Mouse (Mus musculus) T-helper 17 cell (primary cell): ENCODE measurements at regions not wholly inside any gene's neighbourhood (a gene's known extent, or its start where the extent isn't known, plus 50 kb on each side); places are given as distances from the start of the nearest gene placed in this dataset.
"Not testable (repeated sequence)": the region's sequence is repeated elsewhere in the genome, so short reads cannot be mapped to it uniquely, and the experiment has no call there.

ENCODE experiments used
- in situ Hi-C, 2 experiments: fragments of 300-600 bp; cut with MboI, MseI; formaldehyde crosslinking; loops; 1 replicate in 1 of 2; 2 replicates in 1 of 2; pipeline ENCODE4 v1.15.1; 2025; ENCODE audit warnings: high pct_unique_total_duplicates in 2 of 2

DNA sequence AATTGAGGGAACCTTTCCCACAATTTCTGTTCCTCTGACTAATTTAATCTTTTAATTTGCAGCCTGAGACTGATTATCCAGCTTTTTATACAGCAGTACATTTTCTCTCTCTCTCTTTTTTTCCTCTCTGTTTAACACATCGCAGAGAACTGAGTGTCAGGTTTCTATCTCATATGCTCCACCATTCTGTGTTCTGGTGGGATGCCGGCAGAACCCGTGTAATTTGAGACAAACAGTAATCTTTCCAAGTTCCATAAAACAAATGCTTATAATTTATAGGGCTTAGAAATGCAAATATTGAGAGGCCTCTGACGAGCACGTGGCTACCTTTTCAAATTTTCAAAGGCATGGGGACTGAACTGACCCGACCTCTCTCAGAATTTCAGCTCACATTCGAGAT lies 59.1 kb downstream of the Zbtb18 start:
- in situ Hi-C loops, result no loop called here

- in situ Hi-C loops, result no loop called here
Measured at GRCm38 (mm10) chr1:177503946-177504345, 61.8 kb downstream of the Zbtb18 start.

DNA sequence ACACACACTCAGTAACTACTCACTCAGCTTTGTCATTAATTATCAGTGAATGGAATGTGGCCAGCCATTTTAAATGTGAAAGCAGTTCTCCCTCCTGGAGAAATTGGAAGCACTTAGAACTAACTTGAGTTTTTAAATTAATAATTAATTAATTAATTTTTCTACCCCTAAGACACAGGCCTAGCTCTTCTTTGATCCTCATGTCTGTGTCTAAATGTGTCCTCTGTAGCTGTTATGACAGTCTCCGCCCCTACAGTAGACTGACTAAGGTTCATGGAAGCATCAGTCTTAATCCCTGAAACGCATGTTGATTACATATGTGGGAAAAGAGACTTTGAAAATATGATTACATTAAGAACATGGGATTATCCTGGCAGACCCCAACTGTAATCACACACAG lies 62.6 kb downstream of the Zbtb18 start:
- in situ Hi-C loops, result no loop called here

DNA sequence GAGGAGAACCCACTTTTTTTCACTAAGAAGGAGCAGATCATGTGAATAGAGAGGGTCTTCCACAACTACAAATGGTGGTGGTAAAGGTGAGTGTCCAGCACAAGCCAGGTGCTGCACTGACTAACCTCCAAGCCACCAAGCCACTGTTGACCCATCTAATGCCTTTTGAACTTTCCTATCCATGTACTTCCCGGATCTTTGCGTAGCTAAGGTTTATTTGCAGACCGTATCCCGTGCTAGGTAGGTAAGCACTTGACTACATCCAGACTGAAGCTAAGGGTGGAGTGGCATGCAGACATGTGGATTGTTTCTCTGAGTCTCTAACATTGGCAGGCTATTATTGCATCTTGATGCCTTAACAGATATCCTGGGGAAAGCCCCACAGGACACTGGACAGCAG lies 65.2 kb downstream of the Zbtb18 start:
- in situ Hi-C loops, result not testable (repeated sequence)

- in situ Hi-C loops, result no loop called here
Measured at GRCm38 (mm10) chr1:177509786-177510185, 67.6 kb downstream of the Zbtb18 start.

DNA sequence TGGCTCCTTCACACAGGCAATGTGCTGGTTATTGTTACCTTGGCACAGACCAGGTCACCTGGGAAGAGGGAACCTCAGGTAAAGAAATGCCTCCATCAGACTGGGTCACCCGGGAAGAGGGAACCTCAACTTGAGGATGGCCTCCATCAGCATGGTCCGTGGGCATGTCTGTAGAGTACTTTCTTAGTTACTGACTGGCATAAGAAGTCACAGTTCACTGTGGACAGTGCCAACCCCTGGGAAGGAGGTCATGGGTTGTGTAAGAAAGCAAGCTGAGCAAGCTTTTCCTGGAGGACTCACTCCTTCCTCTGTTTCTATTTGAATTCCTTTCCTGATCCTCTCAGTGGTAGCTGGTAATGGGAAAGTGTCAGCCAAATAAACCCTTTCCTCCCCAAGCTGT lies 70.0 kb downstream of the Zbtb18 start:
- in situ Hi-C loops, result no loop called here

DNA sequence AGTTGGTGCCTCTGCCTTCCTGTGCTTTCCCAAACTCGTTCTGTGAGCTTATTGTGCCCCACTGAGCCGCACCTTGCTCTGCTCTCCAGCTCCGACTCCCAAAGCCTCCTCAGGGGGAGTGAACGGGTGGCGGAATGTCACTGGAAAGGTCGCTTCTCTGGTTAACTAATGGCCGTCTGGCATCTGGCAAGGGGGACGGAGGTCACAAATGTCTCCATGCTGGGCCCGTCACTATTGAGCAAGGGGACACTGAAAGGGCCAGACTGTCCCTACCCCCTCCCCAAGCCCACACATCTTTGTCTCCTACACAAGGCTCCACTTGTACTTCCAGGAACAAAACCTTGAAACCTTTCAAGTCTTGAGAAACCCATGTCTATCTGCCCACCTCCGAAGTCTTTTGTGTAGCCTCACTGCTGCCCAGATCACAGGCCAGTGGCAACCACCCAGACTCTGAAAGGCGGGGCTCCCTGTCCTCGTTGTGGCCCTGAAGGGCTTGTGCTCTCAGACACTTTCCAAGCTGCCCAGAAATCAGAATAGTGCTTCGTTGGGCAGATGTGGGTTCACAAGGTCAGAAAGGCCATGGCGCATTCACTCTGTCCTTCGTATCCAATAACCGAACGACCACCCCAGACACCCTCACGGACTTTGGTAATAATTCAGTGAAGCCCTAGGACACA lies 75.9 kb downstream of the Zbtb18 start:
- in situ Hi-C loops, result loop anchor here in 1 of 2 experiments (5.0 kb wide), 1 partner anchor 106 kb away; no protein-coding TSS in a partner anchor

DNA sequence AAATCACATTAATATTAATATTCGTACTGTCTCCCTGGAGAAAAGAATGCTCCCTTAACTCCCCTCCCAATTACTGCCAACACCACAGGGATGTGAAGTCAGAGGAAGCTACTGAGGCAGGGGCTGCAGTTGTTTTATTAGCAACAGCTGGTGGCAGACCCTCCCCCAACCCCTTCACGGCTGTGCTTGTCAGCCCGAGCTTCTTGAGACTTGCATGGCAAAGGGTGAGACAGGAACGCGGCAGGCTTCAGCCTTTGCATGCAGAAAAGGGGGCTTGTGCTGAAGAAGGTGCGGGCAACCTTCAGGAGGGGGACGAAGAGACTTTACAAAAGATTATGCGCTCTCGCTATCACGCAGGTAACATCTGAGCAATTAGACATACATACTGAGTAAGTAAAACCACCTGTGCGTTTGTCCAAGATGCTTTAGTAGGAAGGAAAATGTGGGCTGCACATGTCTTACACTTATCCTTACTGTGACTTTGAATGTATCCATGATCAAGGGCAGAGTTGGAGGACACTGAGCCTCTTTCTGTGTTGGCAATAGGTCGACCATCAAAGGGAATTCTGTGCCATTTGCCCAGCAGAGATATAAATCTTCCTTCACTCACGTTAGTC lies 76.9 kb downstream of the Zbtb18 start:
- in situ Hi-C loops, result loop anchor here in 1 of 2 experiments (5.0 kb wide), 1 partner anchor 107 kb away; no protein-coding TSS in a partner anchor

- in situ Hi-C loops, result no loop called here
Measured at GRCm38 (mm10) chr1:177521110-177521509, 79.0 kb downstream of the Zbtb18 start.

DNA sequence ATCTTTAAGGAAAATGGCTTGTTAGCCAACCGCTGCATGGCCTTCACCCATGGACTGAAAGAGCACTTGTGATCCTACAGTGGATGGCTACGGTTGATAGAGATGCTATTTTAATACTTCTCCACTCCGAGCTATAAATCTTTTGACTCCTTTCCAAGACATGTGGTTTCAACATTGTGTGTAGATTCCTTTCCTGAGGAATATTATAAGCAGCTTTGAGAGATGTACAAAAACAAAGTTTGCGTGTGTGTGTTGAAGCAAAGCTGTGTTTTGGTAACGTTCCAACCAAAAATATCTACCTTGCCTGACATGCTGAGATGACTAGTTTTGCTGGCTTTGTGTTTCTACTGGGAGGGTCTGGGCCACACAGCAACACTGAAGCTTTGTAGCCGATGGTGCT lies 83.0 kb downstream of the Zbtb18 start:
- in situ Hi-C loops, result no loop called here

DNA sequence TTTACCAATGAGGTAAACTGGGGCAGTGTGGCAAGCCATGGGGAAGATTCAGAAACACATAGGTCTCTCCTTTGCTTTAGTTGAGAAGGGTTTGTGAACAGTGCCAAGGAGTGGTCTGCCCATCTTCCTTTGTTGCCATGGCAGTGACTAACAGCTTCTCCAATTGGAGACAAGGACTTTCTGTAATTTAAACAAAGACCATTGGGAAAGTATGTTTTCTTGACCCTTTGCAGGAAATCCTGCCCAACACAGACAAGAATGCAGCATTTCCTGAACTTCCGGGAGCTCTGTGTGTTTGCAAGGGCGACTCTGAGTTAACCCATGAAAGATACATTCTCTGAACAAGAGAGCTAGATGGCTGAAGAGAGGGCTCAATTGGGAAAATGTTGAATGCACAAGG lies 89.6 kb downstream of the Zbtb18 start:
- in situ Hi-C loops, result no loop called here

GRCm38 (mm10) chr1:177532656-177533055 lies 90.5 kb downstream of the Zbtb18 start:
- in situ Hi-C loops, result no loop called here

DNA sequence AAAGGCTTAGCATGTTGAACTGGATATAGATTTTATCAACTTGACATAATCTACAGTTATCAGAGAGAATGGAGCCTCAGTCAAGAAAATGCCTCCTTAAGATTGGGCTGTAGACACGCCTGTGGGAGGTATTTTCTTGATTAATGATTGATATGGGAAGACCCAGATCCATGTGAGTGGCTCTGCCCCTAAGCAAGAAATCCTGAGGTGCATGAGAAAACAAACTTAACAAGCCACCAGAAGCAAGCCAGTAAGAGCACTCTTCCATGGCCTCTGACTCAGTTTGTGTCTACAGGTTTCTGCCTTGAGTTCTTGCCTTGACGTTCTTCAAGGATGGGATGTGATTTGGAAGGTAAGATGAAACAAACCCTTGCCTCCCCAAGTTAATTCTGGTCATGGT lies 91.2 kb downstream of the Zbtb18 start:
- in situ Hi-C loops, result no loop called here

- in situ Hi-C loops, result no loop called here
Measured at GRCm38 (mm10) chr1:177545031-177545735, 103.0 kb downstream of the Zbtb18 start.

DNA sequence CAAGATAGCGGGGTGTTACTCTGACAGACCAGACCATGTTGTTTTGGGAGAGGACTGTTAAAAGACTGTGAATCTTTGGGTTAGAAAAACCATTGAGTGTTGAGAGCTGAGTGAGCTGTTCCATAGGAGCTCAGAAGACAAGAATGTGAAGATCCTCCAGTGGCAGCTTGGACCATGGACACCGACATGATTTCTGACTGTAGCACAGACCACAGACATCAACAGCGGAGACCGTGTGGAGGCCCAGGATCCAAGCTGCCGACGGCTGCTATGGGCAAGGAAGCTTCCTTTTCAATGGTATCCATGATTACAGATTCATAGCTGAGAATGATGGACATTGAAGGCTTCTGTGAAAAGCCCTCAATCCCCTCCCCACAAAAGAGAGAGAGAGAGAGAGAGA lies 105.6 kb downstream of the Zbtb18 start:
- in situ Hi-C loops, result no loop called here

DNA sequence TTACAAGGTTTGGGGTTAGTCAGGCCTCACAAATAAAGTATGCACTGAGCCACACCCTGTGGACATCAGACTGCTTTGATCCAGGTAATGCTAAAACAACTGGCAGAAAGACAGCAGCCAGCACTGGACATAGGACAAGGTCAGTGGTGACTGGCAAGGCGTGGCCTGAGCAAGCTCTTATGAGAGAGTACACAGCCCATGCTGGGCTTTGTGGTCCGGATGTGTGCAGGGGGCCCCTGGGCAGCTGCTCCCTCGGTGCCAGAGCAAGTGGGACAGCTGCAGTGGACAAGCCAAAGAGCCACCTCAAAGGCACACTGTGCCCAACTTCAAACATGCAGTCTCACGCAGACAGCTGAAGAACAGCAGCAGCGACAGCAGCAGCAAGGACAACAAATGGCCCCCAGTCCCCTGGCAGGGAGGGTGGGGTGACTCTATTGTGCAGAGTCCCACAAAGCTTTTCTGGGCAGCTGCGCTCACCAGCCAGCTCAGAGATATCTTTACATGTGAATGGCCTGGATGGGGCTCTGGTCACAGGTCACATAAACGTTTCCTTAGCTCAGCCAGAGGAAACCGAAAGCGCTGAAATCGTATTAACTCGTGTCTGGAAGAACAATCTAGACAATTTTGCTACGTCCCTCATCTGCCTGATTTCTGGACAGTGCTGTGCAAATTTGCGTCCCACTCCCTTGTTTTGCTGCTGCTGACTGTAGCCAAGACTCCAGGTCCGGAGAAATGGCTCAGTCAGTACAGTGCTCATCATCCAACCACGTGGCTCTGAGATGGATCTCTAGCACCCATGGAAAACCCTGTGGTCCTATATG lies 113.5 kb downstream of the Zbtb18 start:
- in situ Hi-C loops, result no loop called here

DNA sequence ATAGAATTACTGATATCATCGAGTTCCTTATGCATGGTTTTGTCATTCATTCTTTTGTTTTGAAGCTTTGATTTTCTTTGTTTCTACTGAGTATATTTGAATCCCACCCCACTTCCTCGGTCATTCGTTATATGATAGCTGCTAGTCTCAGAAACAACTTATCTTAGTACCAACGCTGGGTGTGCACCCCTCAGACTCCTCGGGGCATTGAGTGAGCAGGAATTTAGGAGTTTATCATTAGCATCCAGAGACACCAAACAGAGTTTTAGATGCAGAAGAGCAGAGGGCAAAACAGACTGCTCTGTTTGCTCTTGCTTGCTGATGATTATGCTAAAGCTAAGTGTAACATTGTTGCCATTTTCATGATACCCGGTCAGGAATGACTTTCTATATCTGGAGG lies 115.3 kb downstream of the Zbtb18 start:
- in situ Hi-C loops, result no loop called here

DNA sequence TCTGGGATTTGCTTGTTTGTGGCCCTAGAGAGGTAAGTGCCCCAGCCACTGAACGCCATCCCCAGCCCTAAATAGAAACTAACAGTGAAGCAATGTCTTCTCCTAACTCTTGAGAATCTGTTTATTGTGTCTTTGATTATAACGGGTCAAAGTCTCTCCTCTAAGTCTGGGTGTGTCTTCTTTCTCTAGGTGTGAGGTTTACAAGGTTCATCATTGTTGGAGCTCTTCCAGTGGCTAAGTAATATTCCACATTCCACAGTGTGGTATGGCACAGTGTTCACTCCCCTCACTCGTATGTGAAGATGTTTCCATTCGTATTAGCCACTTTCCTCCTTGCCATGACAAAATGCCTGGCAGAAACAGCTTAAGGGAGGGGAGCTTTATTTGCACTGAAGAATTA lies 115.7 kb downstream of the Zbtb18 start:
- in situ Hi-C loops, result no loop called here

GRCm38 (mm10) chr1:177561716-177562588 lies 119.8 kb downstream of the Zbtb18 start:
- in situ Hi-C loops, result loop anchor here in 1 of 2 experiments (5.0 kb wide), 1 partner anchor 100 kb away; no protein-coding TSS in a partner anchor

DNA sequence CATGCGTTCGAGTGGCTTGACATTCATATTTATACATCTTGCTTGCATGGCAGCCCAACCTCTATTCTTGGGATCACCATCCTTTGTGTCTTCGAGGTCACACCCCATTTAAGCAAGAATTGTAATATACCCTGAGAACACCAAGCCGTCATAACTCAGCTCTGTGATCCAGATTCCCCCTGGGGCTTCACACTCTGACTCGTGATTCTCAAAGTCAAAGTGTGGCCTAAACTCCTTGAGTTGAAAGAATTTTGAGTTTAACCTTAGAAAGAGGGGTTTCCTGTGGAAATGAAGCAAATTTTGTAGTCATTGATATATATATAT lies 120.4 kb downstream of the Zbtb18 start:
- in situ Hi-C loops, result loop anchor here in 1 of 2 experiments (5.0 kb wide), 1 partner anchor 100 kb away; no protein-coding TSS in a partner anchor

DNA sequence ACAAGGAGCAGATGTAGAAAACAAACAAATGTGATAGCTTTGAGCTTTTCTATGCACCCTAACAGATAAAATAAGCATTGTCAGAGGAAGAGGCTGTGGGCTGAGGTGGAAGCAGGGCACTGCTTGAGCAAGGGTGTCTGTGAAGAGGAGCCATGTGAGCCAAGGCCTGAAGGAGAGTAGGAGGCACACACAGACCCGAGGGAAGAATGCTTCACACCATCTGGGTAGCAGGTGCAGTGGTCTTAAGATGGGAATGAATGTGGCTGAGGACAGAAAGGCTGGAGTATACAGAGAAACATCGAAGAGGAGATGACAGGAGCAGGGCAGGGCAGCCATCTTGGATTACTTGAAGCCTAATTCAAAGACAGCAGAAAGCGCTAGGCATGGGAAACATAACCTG lies 123.5 kb downstream of the Zbtb18 start:
- in situ Hi-C loops, result no loop called here
